Mouse (Mus musculus): Measurements from ENCODE around the gene BC048507. TPM values are rescaled to one million over a fixed set of nuclear protein-coding genes. Genes with fewer than 3 reads are reported as not detected.
"Not testable (repeated sequence)": the region's sequence is repeated elsewhere in the genome, so short reads cannot be mapped to it uniquely, and the experiment has no call there.

The BC048507 gene
- polyA plus RNA-seq, 1 experiment from 2014 or later: not detected

DNA sequence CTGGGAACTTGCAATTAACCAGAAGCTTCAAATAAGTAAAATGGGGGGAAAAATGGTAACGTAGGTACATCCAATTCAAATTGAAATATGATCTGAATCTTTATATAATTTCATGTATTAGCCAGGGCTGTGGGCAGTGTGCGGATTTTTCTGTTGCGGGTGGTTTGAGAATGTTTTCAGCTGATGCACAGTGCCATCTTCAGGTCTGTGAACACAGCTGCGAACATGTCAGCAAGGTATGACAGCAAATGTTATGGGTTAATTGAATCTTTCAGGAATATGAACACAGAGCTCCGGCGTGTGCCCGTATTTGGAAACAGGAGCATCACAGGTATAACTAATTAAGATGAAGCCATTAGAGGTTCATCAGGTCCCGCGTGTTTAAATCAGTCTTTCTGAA, 618 bp upstream of the BC048507 start:
- ATAC-seq: no peak
- 77% methylated on average over 9 of the region's 9 CpGs for WGBS
- DNase-seq (ENCODE audit: low spot score): no peak
- TF ChIP-seq EP300 (IDR thresholded peaks at IDR 0.05) (no peak), CTCF (IDR thresholded peaks at IDR 0.05) (no peak)
- H3K36me3 ChIP-seq (ENCODE audit: insufficient read depth, low read length): no peaks in the 10 kb centered on the region
- H3K4me3 ChIP-seq (ENCODE audit: low read depth, low read length): no peak overlapping the region
- H3K9ac ChIP-seq (replicated peaks; ENCODE audit: low read depth): no peak overlapping the region
- no peaks in the 10 kb centered on the region for H3K9me3 ChIP-seq (ENCODE audit: low read length)
- no peak overlapping the region for H3K27ac ChIP-seq (ENCODE audit: low read length)
- no peaks in the 10 kb centered on the region for H3K27me3 ChIP-seq (replicated peaks; ENCODE audit: insufficient read depth, low read length)
- no peaks in the 10 kb centered on the region for H3K4me1 ChIP-seq (ENCODE audit: insufficient read depth, low read depth, low read length)
- H3K4me2 ChIP-seq (replicated peaks; ENCODE audit: low read depth, low read length): no peak overlapping the region

DNA sequence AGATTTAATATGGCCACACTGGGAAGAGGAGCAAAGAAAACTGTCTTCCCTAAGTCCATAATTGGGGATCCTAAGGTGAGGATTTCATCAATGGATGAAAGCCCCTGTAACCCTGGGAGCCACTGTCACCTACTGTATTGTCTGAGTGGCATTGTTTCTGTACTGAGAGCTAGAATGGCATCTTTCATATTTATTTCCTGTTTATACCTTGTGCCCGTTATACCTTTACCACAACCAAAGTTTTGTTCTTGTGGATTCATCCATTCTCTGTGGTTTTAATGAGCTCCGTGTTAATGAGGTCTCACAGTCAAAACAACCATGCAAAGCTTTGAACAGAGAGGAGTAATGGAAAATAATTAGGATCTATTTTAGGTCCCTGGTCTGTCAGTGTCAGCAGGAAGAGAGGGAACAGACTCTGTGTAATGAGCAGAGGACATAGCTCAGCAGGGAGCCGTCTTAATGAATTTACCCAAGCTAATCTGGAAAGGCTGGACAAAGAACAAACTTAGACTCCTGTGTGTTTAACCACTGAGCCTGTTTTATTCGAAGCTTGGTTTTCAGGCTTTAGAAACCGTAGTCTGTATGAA, 1.7 kb downstream of the BC048507 start:
- ATAC-seq (no peak), DNase-seq (ENCODE audit: low spot score) (no peak)
- H3K9me3 ChIP-seq (ENCODE audit: low read length): no peaks in the 10 kb centered on the region
- H3K9ac ChIP-seq (replicated peaks; ENCODE audit: low read depth): no peak overlapping the region
- 63% methylated on average over 5 of the region's 5 CpGs for WGBS
- no peaks in the 10 kb centered on the region for H3K4me1 ChIP-seq (ENCODE audit: insufficient read depth, low read depth, low read length)
- H3K27me3 ChIP-seq (replicated peaks; ENCODE audit: insufficient read depth, low read length): no peaks in the 10 kb centered on the region
- H3K27ac ChIP-seq (ENCODE audit: low read length): no peak overlapping the region
- no peaks in the 10 kb centered on the region for H3K36me3 ChIP-seq (ENCODE audit: insufficient read depth, low read length)
- no peak for TF ChIP-seq CTCF (IDR thresholded peaks at IDR 0.05)
- TF ChIP-seq EP300 (IDR thresholded peaks at IDR 0.05): no peak
- no peak overlapping the region for H3K4me3 ChIP-seq (ENCODE audit: low read depth, low read length)
- no peak overlapping the region for H3K4me2 ChIP-seq (replicated peaks; ENCODE audit: low read depth, low read length)

DNA sequence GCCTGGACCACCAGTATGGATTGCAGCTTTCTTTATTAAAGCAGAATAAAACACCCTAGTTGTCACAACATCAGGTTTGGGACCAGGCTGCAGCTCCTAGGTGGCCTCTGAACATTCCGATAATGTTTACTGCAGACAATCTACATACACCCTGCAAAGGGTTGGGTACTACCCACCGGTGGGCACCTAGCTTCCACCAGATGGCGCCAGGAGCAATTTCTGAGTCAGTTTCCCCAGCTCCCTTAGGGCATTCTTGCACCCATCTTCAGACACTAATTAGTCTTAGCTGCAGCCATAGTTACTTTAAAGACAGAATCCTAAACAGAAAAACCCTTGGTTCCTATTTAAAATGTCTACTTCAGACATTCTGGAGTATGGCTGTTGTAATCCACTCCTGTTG, 4.8 kb downstream of the BC048507 start:
- Histone ChIP-seq H3K9ac (replicated peaks; ENCODE audit: low read depth) (no peak overlapping the region), H3K4me3 (ENCODE audit: low read depth, low read length) (no peak overlapping the region), H3K27me3 (replicated peaks; ENCODE audit: insufficient read depth, low read length) (no peaks in the 10 kb centered on the region), H3K27ac (ENCODE audit: low read length) (no peak overlapping the region), H3K9me3 (ENCODE audit: low read length) (no peaks in the 10 kb centered on the region), H3K4me1 (ENCODE audit: insufficient read depth, low read depth, low read length) (no peaks in the 10 kb centered on the region), H3K36me3 (ENCODE audit: insufficient read depth, low read length) (no peaks in the 10 kb centered on the region), H3K4me2 (replicated peaks; ENCODE audit: low read depth, low read length) (no peak overlapping the region)
- TF ChIP-seq EP300 (IDR thresholded peaks at IDR 0.05): no peak
- peak; percentile 44 for TF ChIP-seq CTCF (IDR thresholded peaks at IDR 0.05)
- DNase-seq (ENCODE audit: low spot score): no peak
- 25% methylated on average over 3 of the region's 3 CpGs for WGBS
- no peak for ATAC-seq

DNA sequence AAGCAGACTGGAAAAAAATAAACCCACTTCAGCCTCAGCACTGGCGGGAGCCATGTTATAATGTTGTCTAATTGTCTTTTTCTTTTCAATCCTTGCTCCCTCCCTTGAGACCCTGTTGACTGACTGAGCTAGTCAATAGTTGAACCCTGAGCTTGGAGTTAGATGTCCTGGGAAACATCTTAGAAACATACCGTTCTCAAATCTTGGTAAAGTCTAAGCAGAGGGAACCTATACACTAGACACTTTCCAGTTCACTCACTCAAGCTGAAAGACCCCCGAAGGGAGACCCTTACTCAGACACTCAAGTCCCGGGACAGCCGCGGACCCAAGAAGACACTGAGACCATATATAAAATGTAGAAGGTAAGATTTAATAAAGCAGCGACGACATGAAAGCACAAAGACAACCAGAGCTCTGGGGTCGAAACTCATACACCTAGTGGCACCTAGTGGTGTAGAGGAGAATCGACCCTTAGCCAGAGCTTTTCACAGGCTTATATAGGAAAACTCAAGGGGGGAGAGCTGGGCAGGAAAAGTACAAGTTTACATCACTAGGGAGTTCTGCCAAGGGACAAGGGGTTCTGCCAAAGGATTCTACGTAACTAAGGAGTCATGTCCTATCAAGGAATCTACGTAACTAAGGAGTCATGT, 13.0 kb downstream of the BC048507 start:
- WGBS: 27% methylated on average over 7 of the region's 12 CpGs
- not testable (repeated sequence) for H3K36me3 ChIP-seq (ENCODE audit: insufficient read depth, low read length); H3K9me3 ChIP-seq (ENCODE audit: low read length); H3K27ac ChIP-seq (ENCODE audit: low read length); H3K4me1 ChIP-seq (ENCODE audit: insufficient read depth, low read depth, low read length); H3K4me3 ChIP-seq (ENCODE audit: low read depth, low read length); H3K9ac ChIP-seq (replicated peaks; ENCODE audit: low read depth); H3K27me3 ChIP-seq (replicated peaks; ENCODE audit: insufficient read depth, low read length); DNase-seq (ENCODE audit: low spot score); H3K4me2 ChIP-seq (replicated peaks; ENCODE audit: low read depth, low read length)
- ATAC-seq: peak; percentile 44; the same call in 1 of the 2 replicates

DNA sequence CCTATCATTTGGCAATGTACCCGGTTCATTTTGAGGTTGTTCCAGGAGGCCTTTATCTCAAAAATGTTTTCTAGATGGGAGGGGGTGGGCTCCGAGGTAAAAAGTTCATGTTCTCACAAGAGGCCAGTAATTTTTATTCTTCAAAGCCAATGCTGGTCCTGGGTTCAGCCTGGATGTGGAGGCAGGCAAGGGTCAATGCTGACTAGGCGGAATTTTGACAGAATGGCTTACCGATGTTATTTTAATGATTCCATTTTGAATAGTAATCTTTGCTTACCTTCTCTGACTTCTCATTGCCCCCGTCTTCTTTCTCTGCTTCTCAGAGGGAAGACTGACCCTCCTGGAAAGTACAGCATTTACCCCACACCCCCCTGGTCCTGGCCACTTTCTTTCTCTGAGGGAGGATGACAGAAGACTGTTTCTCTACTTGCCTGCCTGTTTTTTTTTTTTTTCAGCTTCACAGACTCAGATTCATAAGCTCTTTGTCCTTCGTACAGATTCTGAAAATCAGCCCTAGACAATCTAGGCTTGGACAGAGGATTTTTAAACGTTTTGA, 13.7 kb downstream of the BC048507 start:
- DNase-seq (ENCODE audit: low spot score) (no peak), ATAC-seq (no peak; the same call in 1 of the 2 replicates)
- TF ChIP-seq EP300 (IDR thresholded peaks at IDR 0.05) (no peak), CTCF (IDR thresholded peaks at IDR 0.05) (no peak)
- Histone ChIP-seq H3K27ac (ENCODE audit: low read length) (no peak overlapping the region), H3K4me3 (ENCODE audit: low read depth, low read length) (no peak overlapping the region), H3K9me3 (ENCODE audit: low read length) (no peaks in the 10 kb centered on the region), H3K4me2 (replicated peaks; ENCODE audit: low read depth, low read length) (no peak overlapping the region), H3K4me1 (ENCODE audit: insufficient read depth, low read depth, low read length) (no peaks in the 10 kb centered on the region), H3K9ac (replicated peaks; ENCODE audit: low read depth) (no peak overlapping the region), H3K27me3 (replicated peaks; ENCODE audit: insufficient read depth, low read length) (no peaks in the 10 kb centered on the region), H3K36me3 (ENCODE audit: insufficient read depth, low read length) (no peaks in the 10 kb centered on the region)
- WGBS: 44% methylated on average over 6 of the region's 7 CpGs

DNA sequence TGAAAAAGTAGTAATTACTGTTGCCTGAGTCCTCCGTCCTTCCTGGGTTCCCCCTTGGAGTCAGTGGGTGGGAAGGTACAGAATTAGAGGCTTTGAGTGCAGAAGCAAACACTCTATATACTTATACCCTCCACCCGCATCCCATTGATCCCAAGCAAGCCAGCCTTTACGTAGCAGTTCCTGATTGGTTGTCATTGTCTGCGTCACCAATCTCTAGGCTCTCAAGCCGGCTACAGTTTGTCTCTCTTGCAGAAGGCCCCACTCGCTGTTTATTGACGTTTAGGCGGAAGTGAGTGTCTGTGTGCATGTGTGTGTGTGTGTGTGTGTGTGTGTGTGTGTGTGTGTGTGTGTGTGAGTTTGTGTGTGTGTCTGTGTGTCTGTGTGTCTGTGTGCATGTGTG, 20.8 kb downstream of the BC048507 start:
- H3K9ac ChIP-seq (replicated peaks; ENCODE audit: low read depth): no peak overlapping the region
- H3K4me2 ChIP-seq (replicated peaks; ENCODE audit: low read depth, low read length): no peak overlapping the region
- H3K27me3 ChIP-seq (replicated peaks; ENCODE audit: insufficient read depth, low read length): no peaks in the 10 kb centered on the region
- no peak for TF ChIP-seq CTCF (IDR thresholded peaks at IDR 0.05)
- TF ChIP-seq EP300 (IDR thresholded peaks at IDR 0.05): no peak
- H3K4me3 ChIP-seq (ENCODE audit: low read depth, low read length): no peak overlapping the region
- H3K27ac ChIP-seq (ENCODE audit: low read length): no peak overlapping the region
- DNase-seq (ENCODE audit: low spot score): no peak
- H3K9me3 ChIP-seq (ENCODE audit: low read length): no peaks in the 10 kb centered on the region
- 87% methylated on average over 8 of the region's 8 CpGs for WGBS
- H3K4me1 ChIP-seq (ENCODE audit: insufficient read depth, low read depth, low read length): no peaks in the 10 kb centered on the region
- ATAC-seq: no peak
- no peaks in the 10 kb centered on the region for H3K36me3 ChIP-seq (ENCODE audit: insufficient read depth, low read length)
